ENCODE assay signal across 15 mouse cellular contexts in the genomic region with DNA sequence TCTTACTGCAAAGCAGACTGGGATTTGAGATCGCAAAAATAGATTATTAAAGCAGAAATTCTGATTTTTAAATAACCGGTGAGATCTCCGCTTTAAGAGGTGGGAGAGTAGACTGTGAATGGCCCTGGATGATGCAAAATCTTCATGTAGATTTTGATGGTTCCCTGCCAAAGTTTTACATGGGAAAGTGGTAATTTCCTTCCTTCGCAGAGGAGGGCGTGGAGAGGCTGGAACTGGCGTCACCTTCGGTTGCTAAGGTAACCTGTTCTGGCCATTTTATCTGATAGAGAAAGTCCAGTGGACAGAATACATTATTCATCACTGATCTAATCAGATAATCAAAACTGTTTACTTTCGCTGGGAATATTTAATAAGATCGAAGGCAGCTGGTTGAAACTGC. TPM values are rescaled to one million over a fixed set of nuclear protein-coding genes. Genes with fewer than 3 reads are reported as not detected.
DNase-seq lines count a peak whose midpoint lies in the region; ATAC-seq and TF ChIP-seq lines count a peak whose summit lies in the region.
"Had no signal": no experiment of that assay in that cellular context is flagged by ENCODE, and none has a peak within 500 bp of the region (broad histone marks: within the 10 kb centered on the region; RNA-seq: fewer than 3 reads in every experiment).

No protein-coding gene starts in this region.

- no peak for TF ChIP-seq CTCF in hindbrain, postnatal 0 days (IDR thresholded peaks at IDR 0.05; ENCODE audit: low read depth)
- no peak for TF ChIP-seq CTCF in midbrain, postnatal 0 days (IDR thresholded peaks at IDR 0.05)

- H3K4me3 ChIP-seq in hindbrain, postnatal 0 days (ENCODE audit: low read length): no peak overlapping the region
- H3K4me3 ChIP-seq in hindbrain, embryonic 12.5 days: no peak overlapping the region
- no peak overlapping the region for H3K4me3 ChIP-seq in midbrain, postnatal 0 days (ENCODE audit: low read depth, low read length)
- no peak overlapping the region for H3K4me3 ChIP-seq in midbrain, embryonic 10.5 days
- H3K4me3 ChIP-seq in kidney, embryonic 14.5 days (ENCODE audit: low read length): 0 out of 2 replicates have a peak overlapping the region, but pooled peaks have one; percentile 12
- H3K4me3 ChIP-seq: heart, embryonic 12.5 days; intestine, embryonic 15.5 days; lung, embryonic 15.5 days; midbrain, embryonic 15.5 days; neural tube, embryonic 13.5 days had no signal

- H3K9ac ChIP-seq in hindbrain, postnatal 0 days (replicated peaks; ENCODE audit: low read length): no peak overlapping the region
- no peak overlapping the region for H3K9ac ChIP-seq in hindbrain, embryonic 12.5 days
- no peak overlapping the region for H3K9ac ChIP-seq in midbrain, postnatal 0 days (replicated peaks; ENCODE audit: low read length, poor library complexity, severe bottlenecking)
- no peak overlapping the region for H3K9ac ChIP-seq in kidney, embryonic 14.5 days (ENCODE audit: low read depth, low read length)
- H3K9ac ChIP-seq: heart, embryonic 12.5 days; intestine, embryonic 15.5 days; lung, embryonic 15.5 days; midbrain, embryonic 15.5 days; neural tube, embryonic 13.5 days had no signal

- 72% methylated on average over 9 of the region's 9 CpGs for WGBS in hindbrain, postnatal 0 days
- 80% methylated on average over 9 of the region's 9 CpGs for WGBS in hindbrain, embryonic 12.5 days
- WGBS in midbrain, postnatal 0 days: 64% methylated on average over 9 of the region's 9 CpGs
- 89% methylated on average over 9 of the region's 9 CpGs for WGBS in midbrain, embryonic 10.5 days
- WGBS in kidney, embryonic 14.5 days: 77% methylated on average over 9 of the region's 9 CpGs

- ATAC-seq in hindbrain, postnatal 0 days: no peak
- ATAC-seq in hindbrain, embryonic 12.5 days (ENCODE audit: low FRiP score): no peak
- ATAC-seq in midbrain, postnatal 0 days (ENCODE audit: low FRiP score): no peak
- ATAC-seq in kidney, embryonic 14.5 days (ENCODE audit: low FRiP score, low TSS enrichment): no peak
- ATAC-seq: intestine, embryonic 15.5 days; midbrain, embryonic 15.5 days had no signal

- no peaks in the 10 kb centered on the region for H3K4me1 ChIP-seq in hindbrain, postnatal 0 days (ENCODE audit: insufficient read depth, low read length)
- H3K4me1 ChIP-seq in hindbrain, embryonic 12.5 days: peaks cover 8% of the 10 kb centered on the region; the same call in 1 of the 2 replicates
- H3K4me1 ChIP-seq in midbrain, postnatal 0 days (ENCODE audit: insufficient read depth, low read length): peaks cover 4% of the 10 kb centered on the region; the same call in 1 of the 2 replicates
- peaks cover 7% of the 10 kb centered on the region; the same call in 1 of the 2 replicates for H3K4me1 ChIP-seq in midbrain, embryonic 10.5 days
- no peaks in the 10 kb centered on the region for H3K4me1 ChIP-seq in kidney, embryonic 14.5 days (ENCODE audit: control insufficient read depth, insufficient read depth, low read length)
- H3K4me1 ChIP-seq: heart, embryonic 12.5 days; intestine, embryonic 15.5 days; lung, embryonic 15.5 days had no signal

- DNase-seq in hindbrain, postnatal 0 days (ENCODE audit: low spot score): peak; percentile 36
- no peak for DNase-seq in midbrain, postnatal 0 days (ENCODE audit: low spot score)
- no peak for DNase-seq in midbrain, embryonic 10.5 days (ENCODE audit: low spot score)
- DNase-seq in left cerebral cortex, postnatal 14 days (ENCODE audit: low spot score in 2 of 2): peak; percentile 62 to 80
- DNase-seq in lung, postnatal 14 days: no peak
- DNase-seq in natural killer cell, adult 2 months (ENCODE audit: low spot score in 2 of 2): no peak
- DNase-seq: adrenal gland, postnatal 25 days; heart, postnatal 4 days had no signal

- no peak overlapping the region for H3K27ac ChIP-seq in hindbrain, postnatal 0 days
- no peak overlapping the region for H3K27ac ChIP-seq in hindbrain, embryonic 12.5 days
- H3K27ac ChIP-seq in midbrain, postnatal 0 days (ENCODE audit: low read depth, low read length): no peak overlapping the region
- H3K27ac ChIP-seq in midbrain, embryonic 10.5 days (replicated peaks): no peak overlapping the region
- no peak overlapping the region for H3K27ac ChIP-seq in kidney, embryonic 14.5 days (ENCODE audit: low read depth, low read length)
- H3K27ac ChIP-seq: intestine, embryonic 15.5 days; lung, embryonic 15.5 days; midbrain, embryonic 15.5 days; neural tube, embryonic 13.5 days had no signal

- intact Hi-C loops in left cerebral cortex, postnatal 14 days (cut with DNase I): no loop called here

- no peaks in the 10 kb centered on the region for H3K9me3 ChIP-seq in hindbrain, postnatal 0 days (ENCODE audit: low read length)
- no peaks in the 10 kb centered on the region for H3K9me3 ChIP-seq in hindbrain, embryonic 12.5 days (replicated peaks)
- H3K9me3 ChIP-seq in midbrain, postnatal 0 days (ENCODE audit: low read length): no peaks in the 10 kb centered on the region
- no peaks in the 10 kb centered on the region for H3K9me3 ChIP-seq in midbrain, embryonic 10.5 days (replicated peaks)
- no peaks in the 10 kb centered on the region for H3K9me3 ChIP-seq in kidney, embryonic 14.5 days (ENCODE audit: control insufficient read depth, low read length)
- H3K9me3 ChIP-seq: heart, embryonic 12.5 days; intestine, embryonic 15.5 days; lung, embryonic 15.5 days; midbrain, embryonic 15.5 days; neural tube, embryonic 13.5 days had no signal

- H3K27me3 ChIP-seq in hindbrain, postnatal 0 days (ENCODE audit: insufficient read depth, low read length): no peaks in the 10 kb centered on the region
- 0 out of 2 replicates have a peak, but pooled peaks cover 4% of the 10 kb centered on the region for H3K27me3 ChIP-seq in hindbrain, embryonic 12.5 days
- no peaks in the 10 kb centered on the region for H3K27me3 ChIP-seq in midbrain, postnatal 0 days (ENCODE audit: insufficient read depth, low read length)
- H3K27me3 ChIP-seq in midbrain, embryonic 10.5 days (ENCODE audit: low read depth, poor library complexity, severe bottlenecking): 0 out of 2 replicates have a peak, but pooled peaks cover 5% of the 10 kb centered on the region
- no peaks in the 10 kb centered on the region; the same call in 1 of the 2 replicates for H3K27me3 ChIP-seq in kidney, embryonic 14.5 days (ENCODE audit: control insufficient read depth, insufficient read depth, low read length)
- H3K27me3 ChIP-seq: intestine, embryonic 15.5 days; midbrain, embryonic 15.5 days had no signal

- H3K4me2 ChIP-seq in hindbrain, postnatal 0 days (ENCODE audit: low read depth, low read length): no peak overlapping the region
- H3K4me2 ChIP-seq in hindbrain, embryonic 12.5 days (replicated peaks): no peak overlapping the region
- peak overlapping the region; percentile 13; the same call in 1 of the 2 replicates for H3K4me2 ChIP-seq in midbrain, postnatal 0 days (ENCODE audit: low read depth, low read length, poor library complexity, severe bottlenecking)
- peak overlapping the region; percentile 8; the same call in 1 of the 2 replicates for H3K4me2 ChIP-seq in kidney, embryonic 14.5 days (replicated peaks; ENCODE audit: low read depth, low read length)
- H3K4me2 ChIP-seq: heart, embryonic 12.5 days; intestine, embryonic 15.5 days; lung, embryonic 15.5 days had no signal

- H3K36me3 ChIP-seq in hindbrain, postnatal 0 days (ENCODE audit: insufficient read depth, low read length): no peaks in the 10 kb centered on the region
- H3K36me3 ChIP-seq in hindbrain, embryonic 12.5 days: no peaks in the 10 kb centered on the region
- H3K36me3 ChIP-seq in midbrain, postnatal 0 days (ENCODE audit: insufficient read depth, low read length): no peaks in the 10 kb centered on the region
- no peaks in the 10 kb centered on the region for H3K36me3 ChIP-seq in midbrain, embryonic 10.5 days
- H3K36me3 ChIP-seq in kidney, embryonic 14.5 days (ENCODE audit: control insufficient read depth, insufficient read depth, low read length): no peaks in the 10 kb centered on the region
- H3K36me3 ChIP-seq: heart, embryonic 12.5 days; intestine, embryonic 15.5 days; lung, embryonic 15.5 days; midbrain, embryonic 15.5 days; neural tube, embryonic 13.5 days had no signal

RNA-seq across cellular contexts. Expression of gene Phactr1, which starts 0.9 kb away (rescaled TPM):
- 39.0 and 46.6 TPM in 2 replicates for total RNA-seq in hindbrain, postnatal 0 days (2014; rRNA removed)
- polyA plus RNA-seq in hindbrain, postnatal 0 days (2015; fragmentation: Nextera tagmentation; extraction: Ambion mirVana): 55.4 and 56.7 TPM in 2 replicates
- 23.6 and 25.0 TPM in 2 replicates for polyA plus RNA-seq in hindbrain, embryonic 12.5 days (2016; fragmentation: Nextera tagmentation; extraction: Ambion mirVana)
- 53.9 and 55.1 TPM in 2 replicates for total RNA-seq in midbrain, postnatal 0 days (2014; rRNA removed)
- polyA plus RNA-seq in midbrain, postnatal 0 days (2015; fragmentation: Nextera tagmentation; extraction: Ambion mirVana): 73.7 and 75.6 TPM in 2 replicates
- polyA plus RNA-seq in midbrain, embryonic 10.5 days (2016; fragmentation: Nextera tagmentation; extraction: Ambion mirVana): 5.5 and 6.6 TPM in 2 replicates
- 24.8 and 26.6 TPM in 2 replicates for polyA plus RNA-seq in kidney, embryonic 14.5 days (2014; fragmentation: Nextera tagmentation; extraction: Ambion mirVana)
- 100 to 1,000 TPM; 449 to 512 TPM for total RNA-seq in left cerebral cortex, postnatal 14 days (2021)

Comparison
In these comparisons a context has a peak if more than half of its experiments do, and no peak if none do; other contexts are left out.
1. DNase-seq: peak in hindbrain, postnatal 0 days (single experiment) and left cerebral cortex, postnatal 14 days (2 of 2); none in midbrain, postnatal 0 days (single experiment), midbrain, embryonic 10.5 days (single experiment), lung, postnatal 14 days (single experiment) and natural killer cell, adult 2 months (0 of 2).
2. H3K4me2 ChIP-seq: peak in midbrain, postnatal 0 days (single experiment) and kidney, embryonic 14.5 days (single experiment); none in hindbrain, postnatal 0 days (single experiment) and hindbrain, embryonic 12.5 days (single experiment).